Mouse (Mus musculus) kidney, embryonic 16.5 days (tissue): ENCODE measurements at regions not wholly inside any gene's neighbourhood (a gene's known extent, or its start where the extent isn't known, plus 50 kb on each side); places are given as distances from the start of the nearest gene placed in this dataset.

Experiments used
- ATAC-seq: fragments of 200-750 bp; cut with Nextera tagmentation; 2 replicates; pipeline ENCODE4 v1.8.0; 2017; ENCODE audit warnings: moderate TSS enrichment; ENCODE audit not compliant: low FRiP score, low TSS enrichment
- H3K27ac ChIP-seq: fragments of 300-500 bp; sonication (generic); 2 replicates; pipeline ENCODE4 v1.5.1; 2014; ENCODE audit warnings: low read length
- H3K27me3 ChIP-seq: fragments of 300-500 bp; sonication (generic); 2 replicates; pipeline ENCODE4 v1.6.1; 2014; ENCODE audit warnings: low read length, control low read depth, mixed read lengths; ENCODE audit not compliant: insufficient read depth
- H3K36me3 ChIP-seq: fragments of 300-500 bp; sonication (generic); 2 replicates; pipeline ENCODE4 v1.6.1; 2014; ENCODE audit warnings: low read length, control low read depth, mixed read lengths; ENCODE audit not compliant: insufficient read depth
- H3K4me1 ChIP-seq: fragments of 300-500 bp; sonication (generic); 2 replicates; pipeline ENCODE4 v1.6.1; 2014; ENCODE audit warnings: low read length, control low read depth, mixed read lengths; ENCODE audit not compliant: insufficient read depth
- H3K4me2 ChIP-seq: fragments of 300-500 bp; sonication (generic); replicated peaks from 2 replicates; pipeline ENCODE4 v1.6.1; 2014; ENCODE audit warnings: low read depth, low read length
- H3K4me3 ChIP-seq: fragments of 300-500 bp; sonication (generic); 2 replicates; pipeline ENCODE4 v1.5.1; 2014; ENCODE audit warnings: mild to moderate bottlenecking, low read length
- H3K9ac ChIP-seq: fragments of 300-500 bp; sonication (generic); replicated peaks from 2 replicates; pipeline ENCODE4 v1.6.1; 2014; ENCODE audit warnings: low read length
- H3K9me3 ChIP-seq: fragments of 300-500 bp; sonication (generic); 2 replicates; pipeline ENCODE4 v1.6.1; 2016; ENCODE audit warnings: low read length, control low read depth
- WGBS: fragments of 180-500 bp; shearing (Covaris S2); extraction: QIAGEN DNeasy Blood & Tissue Kit; methylation state at CpG from one replicate; pipeline ENCODE4 v1.1.7; 2014; 5-methylcytosine and 5-hydroxymethylcytosine counted together

DNA sequence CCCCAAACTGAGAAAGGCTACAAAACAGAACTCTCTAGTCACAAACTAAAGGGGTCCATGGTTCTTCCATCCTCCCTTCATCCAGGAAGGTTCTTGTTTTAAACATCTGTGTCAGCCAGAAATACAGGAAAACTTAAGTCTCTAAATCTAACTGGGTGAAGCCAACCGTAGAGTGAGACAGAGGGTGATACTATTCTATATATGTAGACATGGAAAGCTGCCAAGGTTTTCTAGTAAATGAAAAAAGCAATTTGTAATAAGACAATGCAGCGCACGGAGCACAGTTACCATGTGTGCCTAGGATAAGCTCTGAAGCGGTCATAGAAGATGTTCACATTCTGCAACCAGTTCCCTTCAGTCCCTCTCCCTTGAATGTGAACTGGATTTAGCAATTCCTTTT is 55.4 kb downstream of the Ppp1r3c start:
- Histone ChIP-seq H3K27me3 (no peaks in the 10 kb centered on the region), H3K9ac (no peak overlapping the region), H3K27ac (0 out of 2 replicates have a peak overlapping the region, but pooled peaks have one; percentile 17), H3K9me3 (no peaks in the 10 kb centered on the region), H3K4me3 (no peak overlapping the region), H3K36me3 (no peaks in the 10 kb centered on the region), H3K4me1 (peaks cover 20% of the 10 kb centered on the region), H3K4me2 (no peak overlapping the region)
- WGBS, result 59% methylated on average over 4 of the region's 4 CpGs
- ATAC-seq, result no peak

DNA sequence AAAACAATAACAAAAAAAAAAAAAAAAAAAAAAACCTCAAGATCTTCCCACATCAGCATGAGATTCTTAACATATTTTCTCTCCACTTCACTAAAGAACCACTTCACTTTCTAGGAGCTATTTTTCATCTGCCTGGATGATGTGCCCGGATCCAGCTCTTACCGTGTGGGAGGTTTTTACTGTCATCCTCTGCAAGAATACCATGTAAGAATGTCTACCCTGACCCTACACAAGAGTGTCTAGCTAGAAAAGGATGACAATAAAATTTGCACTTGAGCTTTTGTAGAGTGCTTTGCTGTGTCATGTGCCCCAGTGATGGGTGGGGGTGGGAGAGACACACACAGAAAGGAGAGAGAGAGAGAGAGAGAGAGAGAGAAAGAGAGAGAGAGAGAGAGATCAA is 56.1 kb downstream of the Ppp1r3c start:
- no peak overlapping the region for H3K4me3 ChIP-seq
- no peaks in the 10 kb centered on the region for H3K9me3 ChIP-seq
- H3K36me3 ChIP-seq, result no peaks in the 10 kb centered on the region
- H3K4me2 ChIP-seq, result no peak overlapping the region
- no peaks in the 10 kb centered on the region for H3K27me3 ChIP-seq
- H3K9ac ChIP-seq, result no peak overlapping the region
- peaks cover 20% of the 10 kb centered on the region for H3K4me1 ChIP-seq
- ATAC-seq, result no peak
- WGBS, result 39% methylated on average over 2 of the region's 2 CpGs
- H3K27ac ChIP-seq, result no peak overlapping the region

DNA sequence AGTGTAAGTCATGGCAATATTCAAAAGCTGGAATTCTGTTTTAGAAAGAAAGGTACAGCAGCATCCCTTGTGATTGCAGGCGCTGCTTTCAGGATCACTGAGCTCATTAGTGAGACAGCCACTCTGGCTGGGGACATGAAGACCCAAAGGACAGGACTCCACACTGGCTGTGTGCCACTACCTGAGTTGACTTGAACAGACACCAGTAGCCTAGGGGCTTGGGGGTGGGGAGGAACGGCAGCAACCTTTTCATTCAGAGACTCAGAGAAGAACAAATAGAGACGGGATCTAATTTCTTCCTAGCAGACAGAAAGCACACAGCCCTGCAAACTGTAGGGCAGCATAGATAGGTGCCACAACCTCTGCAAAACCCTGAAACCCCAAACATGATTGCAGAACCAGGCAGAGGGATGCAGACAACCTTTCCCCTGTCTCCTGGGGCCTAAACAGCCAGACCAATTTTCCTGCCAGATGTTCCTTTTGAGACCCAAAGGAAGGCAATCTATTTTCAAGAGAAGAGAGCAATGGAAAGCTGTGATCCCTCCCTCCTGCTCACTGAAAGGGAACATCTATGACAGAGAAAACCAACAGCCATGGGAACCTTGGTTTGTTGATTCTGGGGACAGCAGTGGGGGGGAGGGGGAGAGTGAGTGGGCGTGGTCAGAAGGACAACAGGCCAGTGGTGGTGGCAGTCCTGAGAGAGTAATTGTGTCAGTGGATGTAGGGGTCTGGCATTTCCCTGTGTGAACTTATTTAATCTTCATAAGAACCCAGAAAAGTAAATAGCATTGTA is 57.2 kb downstream of the Ppp1r3c start:
- H3K4me2 ChIP-seq, result no peak overlapping the region
- WGBS, result 32% methylated on average over 4 of the region's 4 CpGs
- peak overlapping the region; percentile 70 for H3K27ac ChIP-seq
- no peaks in the 10 kb centered on the region for H3K9me3 ChIP-seq
- peak; percentile 78; the same call in 1 of the 2 replicates for ATAC-seq
- no peak overlapping the region for H3K9ac ChIP-seq
- H3K36me3 ChIP-seq, result no peaks in the 10 kb centered on the region
- H3K4me3 ChIP-seq, result no peak overlapping the region
- H3K27me3 ChIP-seq, result no peaks in the 10 kb centered on the region
- H3K4me1 ChIP-seq, result peaks cover 20% of the 10 kb centered on the region

DNA sequence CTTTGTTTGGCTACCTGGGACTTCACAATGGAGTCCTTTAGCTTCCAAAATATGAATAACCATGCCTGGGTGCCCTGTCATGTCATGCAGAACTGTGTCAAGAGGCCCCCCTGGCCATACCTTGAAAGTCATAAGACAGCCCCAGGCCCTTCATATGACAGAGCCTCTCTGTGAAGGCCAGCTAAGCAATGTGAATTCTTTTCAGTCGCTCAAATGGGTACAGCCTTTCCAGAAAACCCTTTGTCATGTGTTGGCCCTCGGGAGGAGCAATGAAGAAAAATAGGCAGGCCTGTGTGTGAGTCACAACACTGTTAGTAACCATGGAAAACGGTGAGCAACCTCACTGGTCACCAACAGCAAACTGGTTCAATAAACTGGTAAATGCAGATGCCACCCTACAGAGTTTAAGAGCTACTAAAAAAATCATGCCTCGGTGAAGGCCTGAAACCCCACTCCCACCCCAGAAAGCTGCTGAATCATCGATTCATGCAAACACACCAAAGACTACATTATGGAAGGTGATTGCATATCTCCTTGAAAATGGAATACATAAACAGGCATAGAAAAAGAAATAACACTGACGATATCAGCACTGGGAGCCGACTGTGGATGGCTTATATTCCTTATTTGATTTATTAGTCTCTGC is 57.9 kb downstream of the Ppp1r3c start:
- H3K9me3 ChIP-seq, result no peaks in the 10 kb centered on the region
- no peak for ATAC-seq
- 63% methylated on average over 7 of the region's 7 CpGs for WGBS
- no peaks in the 10 kb centered on the region for H3K27me3 ChIP-seq
- H3K36me3 ChIP-seq, result no peaks in the 10 kb centered on the region
- peak overlapping the region; percentile 70 for H3K27ac ChIP-seq
- no peak overlapping the region for H3K4me2 ChIP-seq
- H3K9ac ChIP-seq, result no peak overlapping the region
- peaks cover 20% of the 10 kb centered on the region for H3K4me1 ChIP-seq
- H3K4me3 ChIP-seq, result no peak overlapping the region

DNA sequence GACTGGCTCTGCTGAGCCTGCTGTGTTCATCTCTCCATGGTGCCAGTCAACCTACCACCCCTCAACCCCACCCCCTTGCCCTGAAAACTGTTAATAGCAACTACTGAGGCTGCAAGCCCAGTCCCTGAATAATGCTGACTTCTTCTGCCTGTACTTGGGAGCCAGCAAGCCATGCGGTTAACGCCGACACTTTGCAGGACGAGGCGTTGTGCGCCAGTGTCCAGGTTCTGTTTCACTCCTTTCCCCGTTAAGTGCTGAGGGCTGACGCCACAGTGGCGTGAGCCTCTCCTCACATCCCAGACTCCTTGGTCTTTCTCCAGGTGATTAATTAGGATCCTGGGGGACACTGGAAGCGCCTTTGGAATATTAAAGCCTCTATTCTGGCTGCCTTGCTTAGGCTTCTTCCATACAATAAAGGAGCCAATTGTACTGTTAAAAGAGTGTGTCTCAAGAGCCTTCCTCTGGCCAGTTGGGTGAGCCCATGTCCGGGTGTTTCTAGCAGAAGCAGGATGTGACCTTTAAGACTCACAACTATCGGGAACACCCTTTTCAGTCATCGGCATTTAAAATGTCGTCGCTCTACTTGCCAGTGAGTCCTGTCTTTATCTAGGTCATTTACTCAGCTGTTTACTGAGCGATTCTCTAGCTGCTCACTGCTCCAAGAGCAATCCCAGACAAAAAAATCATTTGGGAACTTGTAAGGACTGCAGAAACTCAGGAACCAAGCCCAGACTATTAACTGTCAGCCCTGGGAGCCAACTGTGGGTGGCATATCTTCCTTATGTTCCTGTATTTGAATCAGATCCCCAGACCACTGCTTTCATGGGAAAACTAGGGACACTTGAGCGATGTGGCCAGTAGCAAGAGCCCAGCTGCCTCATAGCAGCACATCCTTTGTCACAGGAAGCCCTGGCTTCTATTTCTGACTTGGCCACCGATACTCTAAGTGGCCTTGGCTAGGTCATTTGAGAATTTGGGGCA is 59.1 kb downstream of the Ppp1r3c start:
- no peaks in the 10 kb centered on the region for H3K9me3 ChIP-seq
- no peak overlapping the region for H3K4me3 ChIP-seq
- no peak overlapping the region for H3K4me2 ChIP-seq
- WGBS, result 77% methylated on average over 18 of the region's 18 CpGs
- H3K27me3 ChIP-seq, result no peaks in the 10 kb centered on the region
- H3K9ac ChIP-seq, result no peak overlapping the region
- peaks cover 20% of the 10 kb centered on the region for H3K4me1 ChIP-seq
- H3K36me3 ChIP-seq, result no peaks in the 10 kb centered on the region
- no peak for ATAC-seq
- H3K27ac ChIP-seq, result no peak overlapping the region

DNA sequence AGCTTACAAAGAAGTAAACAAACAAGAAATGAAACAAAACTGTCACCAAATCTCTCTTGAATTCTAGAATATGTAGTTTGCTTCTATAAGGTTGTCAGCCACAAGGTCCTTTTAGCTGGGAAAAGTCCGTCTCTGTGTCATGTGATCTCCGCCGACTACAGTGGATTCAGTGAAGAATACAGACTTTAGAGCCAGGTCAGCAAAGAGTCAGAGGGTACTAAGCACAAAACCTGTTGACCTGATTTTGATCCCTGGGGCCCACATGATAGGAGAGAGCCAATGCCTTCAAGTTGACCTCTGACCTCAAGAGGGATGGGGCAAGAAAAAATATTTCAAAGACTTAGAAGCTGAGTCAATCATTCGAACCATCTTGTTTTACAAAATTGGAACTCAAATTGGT is 61.5 kb downstream of the Ppp1r3c start:
- Histone ChIP-seq H3K36me3 (no peaks in the 10 kb centered on the region), H3K4me2 (no peak overlapping the region), H3K27me3 (no peaks in the 10 kb centered on the region), H3K27ac (no peak overlapping the region), H3K4me3 (no peak overlapping the region), H3K9ac (no peak overlapping the region), H3K9me3 (no peaks in the 10 kb centered on the region), H3K4me1 (peaks cover 27% of the 10 kb centered on the region)
- no peak for ATAC-seq
- WGBS, result 78% methylated on average over 4 of the region's 4 CpGs

DNA sequence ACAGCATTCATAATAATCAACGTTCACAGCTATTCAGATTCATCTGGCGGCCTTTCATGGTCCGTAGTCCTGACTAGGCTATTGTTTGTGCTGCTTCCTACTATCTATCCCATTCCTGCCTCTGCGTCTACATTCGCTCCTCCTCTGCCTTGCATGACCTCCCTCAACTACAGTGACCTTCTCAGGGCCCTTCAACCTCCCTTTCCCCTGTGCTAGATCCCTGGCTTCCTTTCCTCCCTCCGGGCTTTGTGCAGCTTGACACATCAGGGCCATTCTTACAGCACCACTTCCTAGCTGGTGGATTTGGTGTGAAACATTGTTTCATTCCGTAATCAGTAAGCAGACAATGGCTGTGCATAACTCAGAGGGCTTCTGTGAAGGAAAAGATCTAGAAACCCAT is 65.6 kb downstream of the Ppp1r3c start:
- H3K9ac ChIP-seq, result no peak overlapping the region
- H3K9me3 ChIP-seq, result no peaks in the 10 kb centered on the region
- no peak overlapping the region for H3K4me2 ChIP-seq
- 67% methylated on average over 7 of the region's 7 CpGs for WGBS
- H3K36me3 ChIP-seq, result no peaks in the 10 kb centered on the region
- H3K27ac ChIP-seq, result peak overlapping the region; percentile 52; the same call in 1 of the 2 replicates
- H3K4me1 ChIP-seq, result peaks cover 37% of the 10 kb centered on the region
- no peaks in the 10 kb centered on the region for H3K27me3 ChIP-seq
- H3K4me3 ChIP-seq, result no peak overlapping the region
- ATAC-seq, result no peak
